Mouse (Mus musculus) hindbrain, embryonic 11.5 days (tissue): Measurements from ENCODE around the gene Wdcp. TPM values are rescaled to one million over a fixed set of nuclear protein-coding genes. Genes with fewer than 3 reads are reported as not detected.
"Not testable (repeated sequence)": the region's sequence is repeated elsewhere in the genome, so short reads cannot be mapped to it uniquely, and the experiment has no call there.

Experiments used
- ATAC-seq: fragments of 200-750 bp; cut with Nextera tagmentation; 2 replicates; pipeline ENCODE4 v1.8.0; 2017; ENCODE audit warnings: mild to moderate bottlenecking, moderate TSS enrichment, moderate library complexity; ENCODE audit not compliant: low FRiP score
- DNase-seq: peaks from one replicate; pipeline ENCODE4 v3.0.0-alpha.2; 2015; ENCODE audit warnings: low spot score
- H3K27ac ChIP-seq: fragments of 300-500 bp; sonication (generic); 2 replicates; pipeline ENCODE4 v1.5.1; 2014; ENCODE audit warnings: mild to moderate bottlenecking, low read depth, low read length
- H3K27me3 ChIP-seq: fragments of 300-500 bp; sonication (generic); 2 replicates; pipeline ENCODE4 v1.6.1; 2014; ENCODE audit warnings: mild to moderate bottlenecking, low read length, moderate library complexity, mixed read lengths; ENCODE audit not compliant: control insufficient read depth, insufficient read depth
- H3K36me3 ChIP-seq: fragments of 300-500 bp; sonication (generic); 2 replicates; pipeline ENCODE4 v1.6.1; 2014; ENCODE audit warnings: mild to moderate bottlenecking, low read length, moderate library complexity, mixed read lengths; ENCODE audit not compliant: control insufficient read depth, insufficient read depth
- H3K4me1 ChIP-seq: fragments of 300-500 bp; sonication (generic); replicated peaks from 2 replicates; pipeline ENCODE4 v1.6.1; 2014; ENCODE audit warnings: low read length, mixed read lengths; ENCODE audit not compliant: control insufficient read depth, insufficient read depth
- H3K4me2 ChIP-seq: fragments of 300-500 bp; sonication (generic); replicated peaks from 2 replicates; pipeline ENCODE4 v1.6.1; 2014; ENCODE audit warnings: mild to moderate bottlenecking, low read depth, low read length
- H3K4me3 ChIP-seq: fragments of 300-500 bp; sonication (generic); 2 replicates; pipeline ENCODE4 v1.5.1; 2014; ENCODE audit warnings: low read depth, low read length
- H3K9ac ChIP-seq: fragments of 300-500 bp; sonication (generic); 2 replicates; pipeline ENCODE4 v1.6.1; 2014; ENCODE audit warnings: low read depth, low read length
- H3K9me3 ChIP-seq: fragments of 300-500 bp; sonication (generic); 2 replicates; pipeline ENCODE4 v1.6.1; 2016; ENCODE audit warnings: low read length; ENCODE audit not compliant: control insufficient read depth
- WGBS: fragments of 180-500 bp; shearing (Covaris S2); extraction: QIAGEN DNeasy Blood & Tissue Kit; methylation state at CpG from one replicate; pipeline ENCODE4 v1.1.7; 2014; 5-methylcytosine and 5-hydroxymethylcytosine counted together
- polyA plus RNA-seq: library from polyadenylated mRNA; unstranded; fragments of >200 nt; fragmentation: Nextera tagmentation; extraction: Ambion mirVana; gene quantifications from 2 replicates; pipeline ENCODE4 v1.2.1, GENCODE M21; 2014

Gene Wdcp
- polyA plus RNA-seq, 1 experiment from 2014 or later = 18.5 TPM

- DNase-seq = no peak
- Histone ChIP-seq H3K4me2 (no peak overlapping the region; the same call in 1 of the 2 replicates), H3K4me3 (no peak overlapping the region), H3K27me3 (no peaks in the 10 kb centered on the region), H3K36me3 (no peaks in the 10 kb centered on the region), H3K27ac (no peak overlapping the region), H3K4me1 (0 out of 2 replicates have a peak, but pooled peaks cover 4% of the 10 kb centered on the region), H3K9me3 (no peaks in the 10 kb centered on the region), H3K9ac (no peak overlapping the region)
- 80% methylated on average over 6 of the region's 6 CpGs for WGBS
- ATAC-seq = no peak
These were observed 30.4 kb downstream of the Wdcp start for GRCm38 (mm10) chr12:4873531-4873930.

- H3K9me3 ChIP-seq = no peaks in the 10 kb centered on the region
- no peaks in the 10 kb centered on the region for H3K36me3 ChIP-seq
- H3K27ac ChIP-seq = no peak within 1 kb of the TSS
- DNase-seq (peak; percentile 70), ATAC-seq (peak; percentile 92)
- WGBS = 6% methylated on average over 24 of the region's 24 CpGs
- H3K4me3 ChIP-seq = peak within 1 kb of the TSS; percentile 30
- H3K9ac ChIP-seq = peak within 1 kb of the TSS; percentile 53
- H3K4me2 ChIP-seq = peak within 1 kb of the TSS; percentile 72
- 0 out of 2 replicates have a peak, but pooled peaks cover 4% of the 10 kb centered on the region for H3K4me1 ChIP-seq
- H3K27me3 ChIP-seq = no peaks in the 10 kb centered on the region
These were observed 31.2 kb downstream of the Wdcp start, which contains the start of gene Mfsd2b for GRCm38 (mm10) chr12:4874161-4874927. Mfsd2b (minus strand) TSS chr12:4874359.

GRCm38 (mm10) chr12:4875623-4876022, 32.5 kb downstream of the Wdcp start:
- 93% methylated on average over 8 of the region's 8 CpGs for WGBS
- DNase-seq = no peak
- H3K9ac ChIP-seq = no peak overlapping the region
- no peak overlapping the region for H3K4me2 ChIP-seq
- H3K36me3 ChIP-seq = no peaks in the 10 kb centered on the region
- 0 out of 2 replicates have a peak, but pooled peaks cover 4% of the 10 kb centered on the region for H3K4me1 ChIP-seq
- ATAC-seq = no peak
- H3K27me3 ChIP-seq = no peaks in the 10 kb centered on the region
- H3K27ac ChIP-seq = no peak overlapping the region
- H3K4me3 ChIP-seq = no peak overlapping the region
- no peaks in the 10 kb centered on the region for H3K9me3 ChIP-seq

GRCm38 (mm10) chr12:4878296-4878783, 35.2 kb downstream of the Wdcp start:
- Histone ChIP-seq H3K27me3 (no peaks in the 10 kb centered on the region), H3K36me3 (no peaks in the 10 kb centered on the region), H3K27ac (no peak overlapping the region), H3K4me2 (no peak overlapping the region), H3K4me3 (no peak overlapping the region), H3K4me1 (0 out of 2 replicates have a peak, but pooled peaks cover 4% of the 10 kb centered on the region), H3K9ac (no peak overlapping the region), H3K9me3 (no peaks in the 10 kb centered on the region)
- no peak for DNase-seq
- 82% methylated on average over 9 of the region's 9 CpGs for WGBS
- no peak for ATAC-seq

GRCm38 (mm10) chr12:4879048-4879447, 35.9 kb downstream of the Wdcp start:
- 94% methylated on average over 5 of the region's 5 CpGs for WGBS
- H3K27me3 ChIP-seq = no peaks in the 10 kb centered on the region
- ATAC-seq (no peak), DNase-seq (no peak)
- H3K9ac ChIP-seq = no peak overlapping the region
- H3K4me1 ChIP-seq = 0 out of 2 replicates have a peak, but pooled peaks cover 4% of the 10 kb centered on the region
- H3K9me3 ChIP-seq = no peaks in the 10 kb centered on the region
- no peaks in the 10 kb centered on the region for H3K36me3 ChIP-seq
- H3K4me2 ChIP-seq = no peak overlapping the region
- H3K4me3 ChIP-seq = no peak overlapping the region
- no peak overlapping the region for H3K27ac ChIP-seq

- Histone ChIP-seq H3K4me1 (no peaks in the 10 kb centered on the region), H3K4me2 (no peak overlapping the region), H3K4me3 (no peak overlapping the region), H3K27me3 (no peaks in the 10 kb centered on the region), H3K9ac (no peak overlapping the region), H3K27ac (no peak overlapping the region), H3K36me3 (no peaks in the 10 kb centered on the region), H3K9me3 (no peaks in the 10 kb centered on the region)
- DNase-seq (no peak), ATAC-seq (no peak)
- 85% methylated on average over 2 of the region's 2 CpGs for WGBS
These were observed 39.0 kb downstream of the Wdcp start for GRCm38 (mm10) chr12:4882086-4882485.

- ATAC-seq (no peak), DNase-seq (no peak)
- Histone ChIP-seq H3K27me3 (no peaks in the 10 kb centered on the region), H3K9me3 (no peaks in the 10 kb centered on the region), H3K4me1 (no peaks in the 10 kb centered on the region), H3K27ac (no peak overlapping the region), H3K4me2 (no peak overlapping the region), H3K9ac (no peak overlapping the region), H3K4me3 (no peak overlapping the region), H3K36me3 (no peaks in the 10 kb centered on the region)
- 78% methylated on average over 1 of the region's 1 CpGs for WGBS
These were observed 42.0 kb downstream of the Wdcp start for GRCm38 (mm10) chr12:4885062-4885461.

GRCm38 (mm10) chr12:4886581-4886980, 43.5 kb downstream of the Wdcp start:
- not testable (repeated sequence) for H3K9me3 ChIP-seq, H3K27me3 ChIP-seq, H3K4me3 ChIP-seq, DNase-seq, ATAC-seq, H3K27ac ChIP-seq, H3K4me1 ChIP-seq, H3K4me2 ChIP-seq, H3K36me3 ChIP-seq, H3K9ac ChIP-seq
- 87% methylated on average over 4 of the region's 4 CpGs for WGBS

GRCm38 (mm10) chr12:4888739-4889138, 45.6 kb downstream of the Wdcp start:
- no peak for DNase-seq
- Histone ChIP-seq H3K27ac (no peak overlapping the region), H3K4me2 (no peak overlapping the region), H3K36me3 (no peaks in the 10 kb centered on the region), H3K4me1 (no peaks in the 10 kb centered on the region), H3K4me3 (no peak overlapping the region), H3K27me3 (no peaks in the 10 kb centered on the region), H3K9me3 (no peaks in the 10 kb centered on the region), H3K9ac (no peak overlapping the region)
- no peak for ATAC-seq
